Mouse (Mus musculus) cerebellum, adult 8-10 months (tissue): ENCODE results near the gene Rab42.

ENCODE experiments used
- DNase-seq: peaks from one replicate; pipeline ENCODE4 v3.0.0; 2022

Rab42 gene

DNA sequence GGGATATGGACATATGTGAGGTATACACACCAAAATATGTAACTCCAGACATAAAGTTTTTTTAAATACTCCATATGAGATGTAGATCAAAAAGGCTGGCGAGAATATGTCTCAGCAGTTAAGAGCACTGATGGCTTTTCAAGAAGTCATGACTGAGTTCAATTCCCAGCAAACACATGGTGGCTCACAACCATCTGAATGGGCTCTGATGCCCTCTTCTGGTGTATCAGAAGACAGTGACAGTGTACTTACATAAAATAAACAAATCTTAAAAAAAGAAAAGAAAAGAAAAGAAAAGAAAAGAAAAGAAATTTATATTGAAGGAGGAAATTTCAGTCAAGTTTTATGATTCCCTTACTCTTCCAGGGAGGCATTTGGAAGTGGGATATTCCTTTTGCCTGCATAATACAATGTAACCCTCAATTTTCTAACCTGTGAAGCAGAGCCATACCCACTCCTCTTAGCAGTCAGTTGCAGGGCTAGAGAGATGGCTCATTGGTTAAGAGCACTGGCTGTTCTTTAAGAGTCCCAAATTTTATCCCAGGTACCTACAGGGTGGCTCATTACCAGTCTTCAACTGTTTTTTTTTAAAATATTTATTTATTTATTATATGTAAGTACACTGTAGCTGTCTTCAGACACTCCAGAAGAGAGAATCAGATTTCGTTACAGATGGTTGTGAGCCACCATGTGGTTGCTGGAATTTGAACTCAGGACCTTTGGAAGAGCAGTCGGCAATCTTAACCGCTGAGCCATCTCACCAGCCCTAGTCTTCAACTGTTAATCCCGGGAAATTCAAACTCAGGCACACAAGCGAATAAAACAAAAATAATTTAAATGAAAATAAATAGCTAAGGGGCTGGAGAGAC, 34.1 kb downstream of the Rab42 start:
- DNase-seq = no peak

DNA sequence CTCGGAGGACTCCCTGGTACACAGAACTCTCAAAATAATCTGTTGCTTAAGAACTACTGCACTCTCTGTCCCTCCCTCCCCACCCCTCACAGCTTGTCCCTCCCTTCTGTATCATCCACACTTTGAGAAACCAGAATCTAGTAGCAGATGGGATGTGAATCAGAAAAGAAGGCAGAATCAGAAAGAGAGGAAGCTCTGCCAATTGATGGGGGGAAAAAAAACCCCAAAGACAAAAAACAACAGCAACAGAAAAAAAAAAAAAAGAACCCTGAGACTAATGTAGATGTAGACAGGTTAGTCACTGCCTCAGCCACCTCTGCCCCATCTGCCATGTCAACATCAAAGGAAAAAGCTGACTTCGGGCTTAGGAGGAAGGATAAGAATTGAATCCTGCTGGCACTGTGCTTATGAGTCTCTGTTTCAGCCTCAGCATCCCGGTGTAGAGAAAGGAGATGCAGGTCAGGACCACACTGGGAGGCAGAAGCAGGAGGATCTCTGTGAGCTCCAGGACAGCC, 36.3 kb downstream of the Rab42 start:
- no peak for DNase-seq

DNA sequence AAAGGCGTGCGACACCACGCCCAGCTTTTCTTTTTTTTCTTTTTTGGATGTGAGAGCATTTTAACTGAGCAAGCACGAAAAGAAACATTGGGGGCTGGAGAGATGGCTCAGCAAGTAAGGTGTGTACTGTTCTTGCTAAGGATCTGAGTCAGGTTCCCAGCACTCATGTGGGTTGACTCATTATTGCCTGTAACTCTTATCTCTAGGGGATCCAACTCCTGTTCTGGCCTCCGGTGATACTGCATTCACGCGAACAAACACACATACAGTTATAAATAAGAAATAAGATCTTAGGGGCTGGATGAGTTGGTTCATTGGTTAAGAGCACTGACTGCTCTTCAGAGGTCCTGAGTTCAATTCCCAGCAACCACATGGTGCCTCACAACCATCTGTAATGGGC, 39.9 kb downstream of the Rab42 start:
- DNase-seq = no peak

DNA sequence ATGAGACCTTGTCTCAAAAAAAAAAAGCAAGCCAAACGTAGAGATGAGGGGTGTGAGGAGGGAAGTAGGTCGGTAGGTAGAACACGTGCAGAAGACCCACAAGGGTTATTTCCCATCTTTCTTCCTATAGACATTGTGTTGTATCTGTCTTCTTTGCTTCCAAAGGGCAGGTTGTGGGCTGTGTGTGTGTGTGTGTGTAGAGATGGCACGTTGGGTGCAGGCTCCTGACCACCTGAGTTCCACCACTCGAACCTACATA, 40.9 kb downstream of the Rab42 start:
- DNase-seq = no peak

DNA sequence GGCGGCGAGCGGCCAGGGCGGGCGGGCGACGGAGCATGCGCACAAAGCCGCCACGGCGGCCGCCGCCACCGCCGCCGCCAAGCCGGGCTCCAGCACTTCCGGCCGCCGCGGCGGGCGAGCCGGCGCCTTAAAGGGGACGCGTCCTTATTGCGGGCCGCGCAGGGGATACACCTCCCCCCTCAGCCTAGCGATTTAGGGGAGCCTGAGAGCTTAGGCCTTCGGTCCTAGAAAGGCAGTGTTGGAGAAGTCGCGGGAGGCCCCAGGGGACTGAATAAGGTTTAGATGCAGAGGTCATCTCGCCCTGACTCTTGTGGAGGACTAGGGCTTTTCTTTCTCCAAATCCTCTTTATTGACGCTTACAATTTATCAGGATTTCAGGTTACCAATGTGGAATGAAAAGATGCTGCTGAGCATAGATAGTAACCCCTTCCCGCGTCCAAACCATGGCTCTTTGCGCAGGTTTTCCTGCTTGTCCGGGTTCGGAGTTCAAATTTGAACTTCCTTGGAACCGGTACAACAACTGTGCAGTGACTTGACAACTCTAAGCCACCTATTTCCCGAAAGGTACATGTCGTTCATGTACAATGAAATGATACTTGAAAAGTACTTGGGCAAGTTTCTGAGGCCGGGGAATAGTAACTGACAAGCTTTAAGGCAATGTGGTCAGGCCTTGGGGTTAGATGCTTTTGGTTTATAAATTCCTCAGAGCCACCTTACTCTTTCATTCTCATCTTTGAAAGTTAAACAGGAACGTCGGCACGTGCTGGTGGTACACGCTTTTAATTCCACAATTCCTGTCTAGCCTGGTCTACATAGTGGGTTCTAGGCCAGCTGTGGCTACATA, 41.4 kb downstream of the Rab42 start, which contains the start of gene Gmeb1:
TSS of gene Gmeb1 (minus strand) at position 89 of the 844 bp plus-strand sequence.
- peak; percentile 75 for DNase-seq

DNA sequence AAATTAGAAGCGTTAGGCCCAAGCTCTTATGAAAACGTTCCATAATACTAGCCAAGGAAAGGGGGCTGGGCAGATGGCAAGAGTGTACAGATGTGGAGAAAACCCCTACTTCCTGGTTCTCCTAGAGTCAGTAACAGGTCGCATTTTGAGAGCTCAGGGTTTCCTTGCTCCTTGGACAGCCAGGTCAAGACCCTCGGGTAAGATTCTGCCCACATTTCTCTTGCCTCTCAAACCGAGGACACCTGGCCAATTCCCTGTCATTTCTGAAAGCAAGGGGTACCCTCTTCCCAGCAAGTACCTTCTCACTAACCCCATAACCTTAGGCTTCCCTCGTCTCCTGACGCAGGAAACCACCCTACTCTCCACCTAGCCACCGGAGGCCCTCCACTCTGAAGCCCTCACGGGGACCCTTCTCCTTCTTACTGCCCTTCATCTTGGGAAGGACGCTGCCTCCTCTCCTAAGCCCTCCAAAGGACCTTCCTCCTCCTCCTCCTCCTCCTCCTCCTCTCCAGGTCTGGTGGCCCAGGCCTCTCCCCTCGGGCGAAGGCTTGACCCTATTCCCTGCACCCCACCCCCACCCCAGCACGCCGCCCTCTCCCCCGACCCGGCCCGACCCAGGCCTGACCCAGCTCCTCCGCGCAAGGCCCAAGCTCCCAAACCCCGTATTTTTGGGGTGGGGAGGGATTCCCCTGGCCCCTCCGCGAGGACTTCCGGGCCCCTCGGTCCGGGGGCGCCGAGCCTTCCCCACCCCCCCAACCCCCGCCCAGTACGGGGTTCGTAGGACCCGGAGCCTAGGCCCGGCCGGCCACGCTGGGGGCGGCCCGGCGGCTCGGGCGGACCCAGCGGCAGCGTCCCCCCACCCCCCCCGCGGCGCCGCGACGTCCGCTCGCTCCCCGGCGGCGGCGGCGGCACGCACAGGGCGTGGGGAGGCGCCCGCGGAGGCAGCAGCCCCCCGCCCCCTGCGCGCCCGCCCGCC, 42.5 kb downstream of the Rab42 start:
- peak; percentile 40 for DNase-seq

DNA sequence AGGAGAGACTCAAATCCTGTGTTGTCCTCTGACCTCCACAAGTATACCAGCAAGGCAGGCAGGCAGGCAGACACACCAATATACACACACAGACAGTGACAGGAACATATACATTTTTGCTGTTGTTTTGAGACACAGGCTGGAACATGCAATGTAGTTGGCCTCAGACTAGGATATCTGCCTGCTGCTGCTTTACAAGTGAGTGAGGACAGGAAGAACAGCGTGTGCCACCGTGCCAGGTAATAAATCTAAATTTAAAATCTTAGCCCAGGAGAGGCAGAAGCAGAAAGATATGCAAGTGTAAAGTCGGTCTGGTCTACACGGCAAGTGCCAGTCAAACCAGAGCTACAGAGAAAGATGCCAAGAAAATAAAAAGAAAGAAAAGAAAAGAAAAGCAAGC, 43.9 kb downstream of the Rab42 start:
- no peak for DNase-seq

DNA sequence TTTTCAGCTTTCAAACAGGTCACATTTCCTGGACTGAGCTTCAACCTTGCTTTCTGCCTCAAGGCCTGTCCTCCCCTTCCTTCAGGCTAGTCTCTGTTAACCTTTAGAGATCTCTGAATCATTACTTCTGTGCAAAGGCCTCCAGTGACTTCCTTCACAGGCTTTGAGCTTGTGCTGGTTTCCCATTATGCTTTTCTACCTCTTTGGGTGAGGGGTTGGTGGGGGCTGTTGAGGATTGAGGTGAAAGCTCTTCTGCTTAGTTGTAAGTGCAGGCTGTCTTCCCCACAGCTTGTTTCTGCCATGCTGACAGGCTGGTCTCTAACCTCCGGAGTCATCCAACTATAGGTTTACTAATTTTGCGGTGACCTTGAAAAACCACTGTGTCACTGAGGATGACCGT, 46.8 kb downstream of the Rab42 start:
- DNase-seq = no peak

DNA sequence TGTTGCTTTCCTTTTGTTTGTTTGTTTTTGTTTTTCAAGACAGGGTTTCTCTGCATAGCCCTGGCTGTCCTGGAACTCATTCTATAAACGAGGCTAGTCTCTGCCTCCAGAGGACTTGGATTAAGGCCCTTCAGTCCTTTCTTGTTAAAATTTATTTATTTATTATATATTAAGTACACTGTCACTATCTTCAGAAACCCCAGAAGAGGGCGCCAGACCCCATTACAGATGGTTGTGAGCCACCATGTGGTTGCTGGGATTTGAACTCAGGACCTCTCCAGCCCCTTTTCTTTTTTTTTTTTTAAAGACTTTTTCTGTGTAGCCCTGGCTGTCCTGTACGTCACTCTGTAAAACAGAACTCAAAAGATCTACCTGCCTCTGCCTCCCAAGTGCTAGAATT, 48.2 kb downstream of the Rab42 start:
- no peak for DNase-seq

DNA sequence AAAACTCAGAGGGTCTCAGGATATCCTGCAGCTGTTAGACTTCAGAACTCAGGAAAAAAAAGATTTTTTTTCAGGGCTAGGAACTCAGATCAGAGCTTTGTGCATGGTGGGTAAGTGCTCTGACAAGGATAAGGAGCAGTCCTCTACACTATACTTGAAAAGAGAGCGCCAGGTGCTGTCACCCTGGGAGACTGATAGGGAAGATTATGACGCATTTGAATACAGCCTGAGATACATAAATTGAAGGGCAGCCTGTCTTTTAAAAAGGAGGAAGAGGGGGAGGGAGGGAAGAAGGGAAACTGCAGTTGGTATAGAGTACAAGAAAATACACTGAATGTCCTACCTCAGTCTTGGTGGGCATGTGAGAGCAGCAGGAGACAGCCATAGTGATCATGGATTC, 49.6 kb downstream of the Rab42 start:
- DNase-seq = no peak

DNA sequence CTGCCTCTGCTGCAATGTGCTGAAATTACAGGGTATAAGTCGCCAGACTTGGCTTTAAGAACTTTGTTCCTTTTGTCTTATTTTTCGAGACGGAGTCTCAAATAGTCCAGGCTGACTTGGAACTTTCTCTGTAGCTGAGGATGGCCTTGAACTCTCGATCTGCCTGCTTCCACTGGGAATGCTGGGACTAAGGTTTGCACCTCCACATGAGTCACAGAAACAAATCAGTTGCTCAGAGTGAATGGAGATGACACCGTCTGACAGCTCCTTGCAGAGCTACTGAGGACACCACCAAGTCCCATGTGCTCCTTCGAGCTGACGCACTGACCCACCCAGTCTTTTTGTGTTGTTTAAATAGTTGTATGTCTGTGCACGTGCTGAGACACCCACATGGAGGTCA, 50.1 kb downstream of the Rab42 start:
- no peak for DNase-seq
